Mouse (Mus musculus): ENCODE data around the gene Cacnb2. TPM values are rescaled to one million over a fixed set of nuclear protein-coding genes. Genes with fewer than 3 reads are reported as not detected.

Gene Cacnb2
- polyA plus RNA-seq, 1 experiment from 2014 or later: 0.11 TPM

GRCm38 (mm10) chr2:14639877-14640276, 37.0 kb downstream of the Cacnb2 start:
- H3K9me3 ChIP-seq (ENCODE audit: low read length): no peaks in the 10 kb centered on the region
- no peak for DNase-seq
- TF ChIP-seq EP300 (IDR thresholded peaks at IDR 0.05; ENCODE audit: low read depth): no peak
- no peak for TF ChIP-seq CTCF (IDR thresholded peaks at IDR 0.05; ENCODE audit: low read depth)

GRCm38 (mm10) chr2:14641040-14641439, 38.2 kb downstream of the Cacnb2 start:
- Histone ChIP-seq H3K27ac (ENCODE audit: low read depth) (no peak overlapping the region), H3K4me3 (ENCODE audit: low read depth, low read length) (no peak overlapping the region), H3K9me3 (ENCODE audit: low read length) (no peaks in the 10 kb centered on the region), H3K4me1 (ENCODE audit: insufficient read depth) (no peaks in the 10 kb centered on the region), H3K4me2 (ENCODE audit: low read depth, low read length) (no peak overlapping the region), H3K9ac (replicated peaks) (no peak overlapping the region), H3K36me3 (replicated peaks; ENCODE audit: insufficient read depth, low read length) (no peaks in the 10 kb centered on the region), H3K27me3 (ENCODE audit: insufficient read depth, low read length) (no peaks in the 10 kb centered on the region)
- no peak for DNase-seq
- WGBS (ENCODE audit: insufficient replicate concordance): 55% methylated on average over 2 of the region's 2 CpGs
- no peak for TF ChIP-seq EP300 (IDR thresholded peaks at IDR 0.05; ENCODE audit: low read depth)
- TF ChIP-seq CTCF (IDR thresholded peaks at IDR 0.05; ENCODE audit: low read depth): no peak
- no peak for ATAC-seq

More at GRCm38 (mm10) chr2:14639877-14640276, 37.0 kb downstream of the Cacnb2 start:
- H3K4me1 ChIP-seq (ENCODE audit: insufficient read depth): no peaks in the 10 kb centered on the region
- H3K27ac ChIP-seq (ENCODE audit: low read depth): no peak overlapping the region
- H3K4me2 ChIP-seq (ENCODE audit: low read depth, low read length): no peak overlapping the region
- no peak for ATAC-seq
- H3K36me3 ChIP-seq (replicated peaks; ENCODE audit: insufficient read depth, low read length): no peaks in the 10 kb centered on the region
- H3K27me3 ChIP-seq (ENCODE audit: insufficient read depth, low read length): no peaks in the 10 kb centered on the region
- 80% methylated on average over 6 of the region's 6 CpGs for WGBS (ENCODE audit: insufficient replicate concordance)
- no peak overlapping the region for H3K9ac ChIP-seq (replicated peaks)
- H3K4me3 ChIP-seq (ENCODE audit: low read depth, low read length): no peak overlapping the region

DNA sequence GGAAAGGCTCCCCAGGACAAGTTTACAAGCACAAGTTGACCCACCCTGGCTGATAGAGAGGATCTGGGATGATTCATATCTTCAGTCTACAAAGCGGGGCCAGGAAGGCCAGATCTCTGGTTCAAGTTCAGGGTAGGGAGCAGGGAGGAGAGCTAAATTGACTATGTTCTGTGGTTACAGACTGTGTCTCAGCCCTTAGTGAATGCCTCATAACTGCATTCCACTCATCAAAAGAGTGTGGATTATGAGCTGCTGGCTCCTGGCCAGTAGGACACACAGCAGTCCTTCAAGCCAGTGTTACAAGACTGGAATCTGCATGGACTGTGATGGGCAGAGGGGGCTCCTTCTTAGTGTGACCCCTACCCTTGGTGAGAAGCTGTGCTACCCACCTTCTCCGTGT, 48.4 kb downstream of the Cacnb2 start:
- TF ChIP-seq EP300 (IDR thresholded peaks at IDR 0.05; ENCODE audit: low read depth) (no peak), CTCF (IDR thresholded peaks at IDR 0.05; ENCODE audit: low read depth) (no peak)
- Histone ChIP-seq H3K9me3 (ENCODE audit: low read length) (no peaks in the 10 kb centered on the region), H3K4me1 (ENCODE audit: insufficient read depth) (no peaks in the 10 kb centered on the region), H3K27me3 (ENCODE audit: insufficient read depth, low read length) (no peaks in the 10 kb centered on the region), H3K9ac (replicated peaks) (no peak overlapping the region), H3K4me3 (ENCODE audit: low read depth, low read length) (no peak overlapping the region), H3K4me2 (ENCODE audit: low read depth, low read length) (no peak overlapping the region), H3K27ac (ENCODE audit: low read depth) (no peak overlapping the region), H3K36me3 (replicated peaks; ENCODE audit: insufficient read depth, low read length) (no peaks in the 10 kb centered on the region)
- DNase-seq: no peak
- no peak for ATAC-seq
- 71% methylated on average over 2 of the region's 2 CpGs for WGBS (ENCODE audit: insufficient replicate concordance)

GRCm38 (mm10) chr2:14656673-14657072, 53.8 kb downstream of the Cacnb2 start:
- no peak overlapping the region for H3K27ac ChIP-seq (ENCODE audit: low read depth)
- H3K4me2 ChIP-seq (ENCODE audit: low read depth, low read length): no peak overlapping the region
- ATAC-seq (no peak), DNase-seq (no peak)
- 62% methylated on average over 4 of the region's 4 CpGs for WGBS (ENCODE audit: insufficient replicate concordance)
- H3K4me1 ChIP-seq (ENCODE audit: insufficient read depth): no peaks in the 10 kb centered on the region
- no peak overlapping the region for H3K9ac ChIP-seq (replicated peaks)
- no peak overlapping the region for H3K4me3 ChIP-seq (ENCODE audit: low read depth, low read length)
- H3K36me3 ChIP-seq (replicated peaks; ENCODE audit: insufficient read depth, low read length): no peaks in the 10 kb centered on the region
- no peaks in the 10 kb centered on the region for H3K27me3 ChIP-seq (ENCODE audit: insufficient read depth, low read length)
- no peak for TF ChIP-seq CTCF (IDR thresholded peaks at IDR 0.05; ENCODE audit: low read depth)
- TF ChIP-seq EP300 (IDR thresholded peaks at IDR 0.05; ENCODE audit: low read depth): no peak
- H3K9me3 ChIP-seq (ENCODE audit: low read length): no peaks in the 10 kb centered on the region

DNA sequence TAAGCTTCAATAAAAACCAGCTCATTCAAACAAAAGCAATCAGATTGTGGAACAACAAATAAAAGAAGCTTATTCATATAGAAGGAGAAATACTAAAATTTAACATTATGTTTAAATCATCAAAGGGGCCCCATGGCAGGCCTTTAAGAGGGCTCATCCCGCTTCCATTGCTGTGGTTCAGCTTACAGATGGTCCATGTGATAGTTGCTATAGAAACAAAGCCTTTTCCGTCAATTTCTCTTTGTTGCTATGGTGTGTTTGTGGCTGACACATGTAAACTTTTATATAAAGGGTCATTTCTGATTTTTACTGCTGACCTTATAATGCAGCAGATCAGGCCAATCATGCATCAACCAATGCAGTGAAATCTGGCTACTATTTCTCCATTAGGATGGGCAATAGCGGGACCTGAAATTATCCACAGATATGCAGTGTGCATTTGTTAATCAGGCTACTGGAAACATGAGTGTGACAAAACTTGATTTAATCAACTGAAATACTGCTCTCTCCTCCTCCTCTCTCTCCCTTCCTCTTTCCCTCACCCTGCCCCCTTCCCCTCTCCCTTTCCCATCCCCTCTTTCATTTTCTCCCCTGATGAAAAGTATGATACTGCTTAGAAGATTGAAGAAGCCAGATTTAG, 54.4 kb downstream of the Cacnb2 start:
- Histone ChIP-seq H3K36me3 (replicated peaks; ENCODE audit: insufficient read depth, low read length) (no peaks in the 10 kb centered on the region), H3K9me3 (ENCODE audit: low read length) (no peaks in the 10 kb centered on the region), H3K9ac (replicated peaks) (no peak overlapping the region), H3K4me2 (ENCODE audit: low read depth, low read length) (no peak overlapping the region), H3K27me3 (ENCODE audit: insufficient read depth, low read length) (no peaks in the 10 kb centered on the region), H3K27ac (ENCODE audit: low read depth) (no peak overlapping the region), H3K4me3 (ENCODE audit: low read depth, low read length) (no peak overlapping the region), H3K4me1 (ENCODE audit: insufficient read depth) (no peaks in the 10 kb centered on the region)
- WGBS (ENCODE audit: insufficient replicate concordance): 63% methylated on average over 3 of the region's 3 CpGs
- no peak for TF ChIP-seq CTCF (IDR thresholded peaks at IDR 0.05; ENCODE audit: low read depth)
- no peak for TF ChIP-seq EP300 (IDR thresholded peaks at IDR 0.05; ENCODE audit: low read depth)
- DNase-seq (no peak), ATAC-seq (no peak)

- no peaks in the 10 kb centered on the region for H3K36me3 ChIP-seq (replicated peaks; ENCODE audit: insufficient read depth, low read length)
- H3K9ac ChIP-seq (replicated peaks): no peak overlapping the region
- no peak overlapping the region for H3K27ac ChIP-seq (ENCODE audit: low read depth)
- DNase-seq: no peak
- H3K9me3 ChIP-seq (ENCODE audit: low read length): no peaks in the 10 kb centered on the region
- no peaks in the 10 kb centered on the region for H3K27me3 ChIP-seq (ENCODE audit: insufficient read depth, low read length)
- H3K4me3 ChIP-seq (ENCODE audit: low read depth, low read length): no peak overlapping the region
- H3K4me2 ChIP-seq (ENCODE audit: low read depth, low read length): no peak overlapping the region
- TF ChIP-seq CTCF (IDR thresholded peaks at IDR 0.05; ENCODE audit: low read depth): no peak
- no peak for TF ChIP-seq EP300 (IDR thresholded peaks at IDR 0.05; ENCODE audit: low read depth)
- no peaks in the 10 kb centered on the region for H3K4me1 ChIP-seq (ENCODE audit: insufficient read depth)
- no peak for ATAC-seq
- 53% methylated on average over 1 of the region's 1 CpGs for WGBS (ENCODE audit: insufficient replicate concordance)
Observed at GRCm38 (mm10) chr2:14665213-14665612, 62.3 kb downstream of the Cacnb2 start.

Data from liver, postnatal 0 days (tissue).